Mouse (Mus musculus) G1E (cell line): ENCODE measurements around the gene Mreg. TPM values are rescaled to one million over a fixed set of nuclear protein-coding genes. Genes with fewer than 3 reads are reported as not detected.

Source experiments
- ATAC-seq: 2 replicates; pipeline ENCODE4 v1.8.0; 2016; ENCODE audit warnings: mild to moderate bottlenecking; ENCODE audit not compliant: insufficient number of reproducible peaks, poor library complexity, low FRiP score, severe bottlenecking; ENCODE audit errors: extremely low read depth
- DNase-seq: peaks from one replicate; pipeline ENCODE4 v3.0.0; 2012; ENCODE audit warnings: low spot score
- H3K27me3 ChIP-seq: 2 replicates; pipeline ENCODE4 v1.6.1; 2012; ENCODE audit warnings: mild to moderate bottlenecking, low read length, inconsistent platforms; ENCODE audit not compliant: insufficient read depth
- H3K36me3 ChIP-seq: replicated peaks from 2 replicates; pipeline ENCODE3; 2012; ENCODE audit warnings: mild to moderate bottlenecking, inconsistent platforms
- H3K4me1 ChIP-seq: 2 replicates; pipeline ENCODE4 v1.6.1; 2012; ENCODE audit warnings: low read depth, low read length, inconsistent platforms, mixed read lengths; ENCODE audit not compliant: insufficient read depth
- H3K4me3 ChIP-seq: 2 replicates; pipeline ENCODE4 v1.5.1; 2012; ENCODE audit warnings: low read depth, mild to moderate bottlenecking, inconsistent platforms, low read length, moderate library complexity, mixed read lengths
- H3K9me3 ChIP-seq: replicated peaks from 2 replicates; pipeline ENCODE4 v1.6.1; 2012; ENCODE audit warnings: inconsistent platforms
- CTCF ChIP-seq: IDR thresholded peaks from 2 replicates; pipeline ENCODE4 v1.5.1; 2012; ENCODE audit warnings: low read depth, low read length, inconsistent platforms, mixed read lengths
- GATA1 ChIP-seq: IDR thresholded peaks from 2 replicates; pipeline ENCODE4 v1.6.1; 2012; ENCODE audit warnings: borderline replicate concordance, low read length, inconsistent platforms, mixed read lengths
- GATA2 ChIP-seq: IDR thresholded peaks from 2 replicates; pipeline ENCODE4 v1.6.1; 2012; ENCODE audit warnings: low read depth, low read length, inconsistent platforms, borderline replicate concordance
- POLR2AphosphoS5 ChIP-seq: IDR thresholded peaks from 2 replicates; pipeline ENCODE4 v1.6.1; 2012; ENCODE audit warnings: low read depth, low read length, inconsistent platforms; ENCODE audit not compliant: insufficient replicate concordance
- TAL1 ChIP-seq: conservative IDR thresholded peaks from 2 replicates; pipeline ENCODE4 v1.6.1; 2012; ENCODE audit warnings: low read depth, low read length, inconsistent platforms, mixed read lengths
- polyA plus RNA-seq: library from polyadenylated mRNA; stranded (reverse); fragments of >175 nt; gene quantifications from 2 replicates; pipeline ENCODE4 v1.2.3, GENCODE M21; 2012
- total RNA-seq, 2 experiments: library from RNA; stranded (forward) in 1 of 2; stranded (reverse) in 1 of 2; fragments of 200-1000 nt in 1 of 2; fragments of >200 nt in 1 of 2; fragmentation: Nextera tagmentation in 1 of 2; gene quantifications; 2 replicates each; pipeline ENCODE4 v1.2.3; 2014 to 2017

The Mreg gene
- total and polyA plus RNA-seq, 3 experiments: 0.05 TPM; not detected in 2

DNA sequence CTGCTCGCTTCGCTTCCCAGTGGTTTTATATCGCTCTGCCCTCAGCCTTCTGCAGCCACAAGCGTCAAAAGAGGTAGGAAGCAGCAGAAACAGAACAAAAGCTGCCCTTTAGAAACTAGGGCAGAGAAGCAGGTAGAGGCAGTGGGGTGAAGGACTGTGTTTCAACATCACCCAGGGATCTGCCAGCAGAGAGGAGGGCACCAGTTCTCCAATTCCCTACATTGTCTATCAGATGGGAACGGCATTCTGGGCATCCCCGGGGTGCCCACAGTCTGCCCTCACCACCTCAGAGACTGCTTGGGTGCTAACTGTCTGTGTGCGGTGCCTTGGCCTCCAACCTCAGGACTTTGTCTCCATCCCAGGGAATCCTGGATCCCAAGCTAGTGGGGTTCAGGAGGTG is 32.2 kb downstream of the Mreg start:
- no peak for ATAC-seq
- no peaks in the 10 kb centered on the region for H3K36me3 ChIP-seq
- H3K4me1 ChIP-seq: no peaks in the 10 kb centered on the region
- H3K9me3 ChIP-seq: no peaks in the 10 kb centered on the region
- DNase-seq: no peak
- TF ChIP-seq POLR2AphosphoS5 (no peak), GATA2 (no peak), GATA1 (no peak), CTCF (no peak), TAL1 (no peak)
- no peak overlapping the region for H3K4me3 ChIP-seq
- H3K27me3 ChIP-seq: no peaks in the 10 kb centered on the region; the same call in 1 of the 2 replicates

DNA sequence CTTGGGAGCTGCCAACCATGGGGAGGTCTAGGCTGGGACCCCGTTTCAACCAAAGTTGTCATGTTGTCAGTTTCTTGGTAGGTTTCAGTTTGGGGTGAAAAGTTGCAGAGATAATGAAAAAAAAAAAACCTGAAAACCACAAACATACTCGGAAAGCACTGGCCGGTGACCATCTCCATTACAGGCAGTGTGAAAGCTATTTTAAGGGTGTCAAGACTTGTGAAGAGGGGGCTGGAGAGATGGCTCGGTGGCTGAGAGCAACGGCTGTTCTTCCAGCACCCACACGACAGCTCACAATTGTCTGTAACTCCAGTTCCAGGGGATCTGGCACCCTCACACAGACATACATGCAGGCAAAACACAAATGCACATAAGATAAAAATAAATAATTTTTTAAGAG is 35.9 kb downstream of the Mreg start:
- Histone ChIP-seq H3K36me3 (no peaks in the 10 kb centered on the region), H3K4me3 (no peak overlapping the region), H3K4me1 (no peaks in the 10 kb centered on the region), H3K9me3 (no peaks in the 10 kb centered on the region), H3K27me3 (no peaks in the 10 kb centered on the region)
- DNase-seq (no peak), ATAC-seq (no peak)
- TF ChIP-seq GATA1: no peak
- no peak for TF ChIP-seq CTCF

DNA sequence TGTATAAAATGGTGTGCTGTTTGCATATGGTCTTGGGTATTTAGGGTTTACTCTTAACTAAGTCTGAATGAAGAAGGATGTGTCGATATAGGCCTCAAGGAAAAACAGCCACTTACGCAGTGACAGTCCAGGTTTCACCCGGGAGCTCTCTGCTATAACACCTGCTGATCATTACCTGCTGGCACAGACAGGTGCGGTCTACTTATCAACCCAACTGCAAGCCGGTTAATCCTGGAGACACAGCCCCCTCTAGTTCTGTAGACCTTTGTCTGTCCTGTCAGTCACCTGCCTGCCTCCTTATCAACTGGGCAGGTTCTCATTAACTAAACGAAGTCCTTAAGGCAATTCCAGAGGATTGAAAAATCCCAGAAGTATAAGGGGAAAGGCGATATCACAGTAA is 37.9 kb downstream of the Mreg start:
- no peaks in the 10 kb centered on the region for H3K4me1 ChIP-seq
- no peak for ATAC-seq
- H3K9me3 ChIP-seq: no peaks in the 10 kb centered on the region
- H3K4me3 ChIP-seq: no peak overlapping the region
- no peak for DNase-seq
- TF ChIP-seq GATA1: no peak
- no peak for TF ChIP-seq TAL1
- no peak for TF ChIP-seq GATA2
- no peak for TF ChIP-seq POLR2AphosphoS5
- no peak for TF ChIP-seq CTCF
- H3K36me3 ChIP-seq: no peaks in the 10 kb centered on the region
- H3K27me3 ChIP-seq: no peaks in the 10 kb centered on the region

DNA sequence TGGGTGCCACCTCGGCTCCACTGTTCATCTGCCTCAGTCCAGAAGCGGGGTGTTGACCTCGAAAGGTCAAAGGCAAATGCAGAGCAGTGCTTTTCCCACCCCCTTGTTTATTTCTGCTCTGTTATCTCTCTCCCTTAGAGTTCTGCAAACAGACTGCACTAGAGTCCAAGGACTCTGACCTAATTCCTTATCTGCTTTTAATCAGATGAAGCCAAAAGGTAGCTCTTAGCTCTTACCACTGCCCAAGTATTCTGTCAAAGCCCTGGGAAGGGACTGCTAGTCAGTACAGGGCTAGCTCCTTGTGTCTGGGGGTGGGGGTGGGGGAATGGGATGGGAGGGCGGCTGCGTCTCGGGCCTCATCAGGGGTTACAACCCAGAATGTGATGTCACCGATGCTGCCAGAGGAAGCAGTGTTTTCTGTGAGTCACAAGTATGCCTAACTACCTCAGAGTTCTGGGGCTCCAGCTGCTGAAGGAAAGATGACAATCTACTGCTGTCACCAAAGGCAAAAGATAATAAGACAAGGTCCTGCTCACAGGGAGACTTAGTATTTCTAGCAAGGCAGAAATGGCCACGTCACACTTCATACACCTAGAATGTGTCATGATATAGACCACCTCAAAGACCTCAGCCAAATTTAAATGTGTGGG is 38.6 kb downstream of the Mreg start:
- Histone ChIP-seq H3K36me3 (no peaks in the 10 kb centered on the region), H3K27me3 (no peaks in the 10 kb centered on the region), H3K4me1 (no peaks in the 10 kb centered on the region), H3K9me3 (no peaks in the 10 kb centered on the region), H3K4me3 (no peak overlapping the region)
- no peak for DNase-seq
- TF ChIP-seq CTCF (no peak), POLR2AphosphoS5 (no peak), TAL1 (no peak), GATA1 (no peak), GATA2 (no peak)
- ATAC-seq: no peak

DNA sequence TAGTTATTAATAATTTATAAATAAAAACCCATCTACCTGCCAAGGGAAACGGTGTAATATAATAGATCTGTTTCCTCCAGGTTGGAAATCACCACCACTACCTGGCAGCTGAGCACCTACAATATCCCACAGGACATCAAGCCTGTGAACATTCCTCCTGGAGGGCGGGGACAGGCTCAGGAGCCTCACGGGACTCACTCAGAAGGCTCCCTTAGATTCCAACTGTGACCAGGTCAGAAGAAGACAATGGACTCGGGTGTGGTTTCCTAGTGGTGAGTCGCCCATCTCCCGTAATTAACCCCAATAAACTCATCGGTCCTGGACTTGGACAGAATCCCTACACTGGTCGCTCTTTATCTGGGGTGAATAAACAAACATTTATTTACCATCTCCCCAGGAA is 39.3 kb downstream of the Mreg start:
- no peaks in the 10 kb centered on the region for H3K36me3 ChIP-seq
- ATAC-seq: no peak
- H3K27me3 ChIP-seq: no peaks in the 10 kb centered on the region
- no peak overlapping the region for H3K4me3 ChIP-seq
- TF ChIP-seq POLR2AphosphoS5 (no peak), CTCF (no peak), TAL1 (no peak)
- no peak for DNase-seq
- H3K4me1 ChIP-seq: no peaks in the 10 kb centered on the region
- H3K9me3 ChIP-seq: no peaks in the 10 kb centered on the region

DNA sequence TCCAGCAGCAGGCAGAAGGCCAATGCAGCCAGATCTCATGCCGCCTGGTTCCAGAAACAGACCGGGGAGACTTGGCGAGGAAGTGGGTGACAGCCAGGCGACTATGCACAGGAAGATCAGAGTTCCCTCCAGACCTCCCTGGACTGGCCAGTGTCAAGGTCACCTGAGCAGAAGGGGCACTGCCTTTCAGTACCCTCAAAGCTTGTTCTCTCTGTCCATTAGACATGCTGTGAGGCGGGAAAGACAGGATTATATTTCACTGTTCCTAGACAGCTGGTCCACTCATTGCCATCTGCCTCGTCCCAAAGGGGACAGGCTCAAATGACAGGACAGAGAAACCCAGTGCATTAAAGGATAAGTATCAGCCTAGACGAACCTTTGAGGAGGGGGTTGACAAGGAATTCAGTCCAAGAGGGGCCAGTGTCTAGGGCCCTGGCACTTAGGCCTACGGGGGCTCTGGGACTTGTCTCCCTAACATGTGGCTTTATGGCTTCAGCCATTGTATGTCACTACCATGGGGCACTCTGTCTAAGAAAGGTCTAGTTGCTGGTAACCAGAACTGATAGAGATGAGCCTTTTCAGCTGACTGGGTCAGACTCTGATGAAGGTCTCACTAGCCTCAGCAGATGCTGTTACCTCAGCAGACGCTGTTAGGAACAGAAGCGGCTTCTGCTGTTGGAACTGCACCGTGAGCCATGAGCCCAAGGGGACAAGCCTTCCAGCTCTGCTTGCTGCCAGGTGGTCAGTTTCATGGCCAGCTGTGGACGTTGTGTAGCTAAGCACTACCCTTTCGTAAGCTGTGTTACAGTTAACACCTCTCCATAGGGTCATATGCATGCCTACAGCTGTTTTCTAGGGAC is 40.9 kb downstream of the Mreg start:
- ATAC-seq: no peak

More for the DNA sequence above, 40.9 kb downstream of the Mreg start:
- no peak for TF ChIP-seq CTCF
- no peak for TF ChIP-seq POLR2AphosphoS5
- no peak for TF ChIP-seq GATA2
- no peak for TF ChIP-seq GATA1
- no peak for TF ChIP-seq TAL1
- no peaks in the 10 kb centered on the region for H3K36me3 ChIP-seq
- H3K9me3 ChIP-seq: no peaks in the 10 kb centered on the region
- no peak for DNase-seq
- H3K4me3 ChIP-seq: no peak overlapping the region
- no peaks in the 10 kb centered on the region for H3K4me1 ChIP-seq
- H3K27me3 ChIP-seq: no peaks in the 10 kb centered on the region
